Comparison of ENCODE assay signal across 9 mouse cellular contexts in genomic region chr11:116672595-116672994, GRCm38 (mm10). TPM values are rescaled to one million over a fixed set of nuclear protein-coding genes. Genes with fewer than 3 reads are reported as not detected.
A peak's percentile ranks its signal among the peaks of the same experiment; 100 is the strongest.
DNase-seq lines count a peak whose midpoint lies in the region; ATAC-seq and TF ChIP-seq lines count a peak whose summit lies in the region.
"Had no signal": no experiment of that assay in that cellular context is flagged by ENCODE, and none has a peak within 500 bp of the region (broad histone marks: within the 10 kb centered on the region; RNA-seq: fewer than 3 reads in every experiment).

No protein-coding gene starts in this region.

- H3K9me3 ChIP-seq in hindbrain, postnatal 0 days (ENCODE audit: low read length), result no peaks in the 10 kb centered on the region
- no peaks in the 10 kb centered on the region for H3K9me3 ChIP-seq in midbrain, postnatal 0 days (ENCODE audit: low read length)

- TF ChIP-seq CTCF in kidney, adult 2 months (conservative IDR thresholded peaks at IDR 0.05; ENCODE audit: insufficient read depth, insufficient read length, low read depth, low read length), result no peak
- no peak for TF ChIP-seq CTCF in hindbrain, postnatal 0 days (IDR thresholded peaks at IDR 0.05; ENCODE audit: low read depth)
- no peak for TF ChIP-seq CTCF in midbrain, postnatal 0 days (IDR thresholded peaks at IDR 0.05)

- no peak for TF ChIP-seq POLR2A in kidney, adult 2 months (IDR thresholded peaks at IDR 0.05; ENCODE audit: low read depth, low read length)

- H3K4me1 ChIP-seq in kidney, adult 2 months (ENCODE audit: control insufficient read depth, insufficient read depth, low read length), result peaks cover 39% of the 10 kb centered on the region
- H3K4me1 ChIP-seq in hindbrain, postnatal 0 days (ENCODE audit: insufficient read depth, low read length), result peaks cover 10% of the 10 kb centered on the region
- H3K4me1 ChIP-seq in midbrain, postnatal 0 days (ENCODE audit: insufficient read depth, low read length), result peaks cover 5% of the 10 kb centered on the region; the same call in 1 of the 2 replicates

- peak overlapping the region; percentile 88; the same call in 1 of the 2 replicates for H3K4me3 ChIP-seq in kidney, adult 2 months (ENCODE audit: insufficient read depth, low read depth, low read length)
- H3K4me3 ChIP-seq in hindbrain, postnatal 0 days (ENCODE audit: low read length), result peak overlapping the region; percentile 69
- H3K4me3 ChIP-seq in midbrain, postnatal 0 days (ENCODE audit: low read depth, low read length), result peak overlapping the region; percentile 73

- peak overlapping the region; percentile 97 for H3K4me2 ChIP-seq in hindbrain, postnatal 0 days (ENCODE audit: low read depth, low read length)
- H3K4me2 ChIP-seq in midbrain, postnatal 0 days (ENCODE audit: low read depth, low read length, poor library complexity, severe bottlenecking), result peak overlapping the region; percentile 87

- H3K27me3 ChIP-seq in kidney, adult 2 months (replicated peaks; ENCODE audit: control insufficient read depth, insufficient read depth, low read length), result no peaks in the 10 kb centered on the region
- H3K27me3 ChIP-seq in hindbrain, postnatal 0 days (ENCODE audit: insufficient read depth, low read length), result no peaks in the 10 kb centered on the region
- no peaks in the 10 kb centered on the region for H3K27me3 ChIP-seq in midbrain, postnatal 0 days (ENCODE audit: insufficient read depth, low read length)

- H3K9ac ChIP-seq in hindbrain, postnatal 0 days (replicated peaks; ENCODE audit: low read length), result peak overlapping the region; percentile 76
- peak overlapping the region; percentile 79 for H3K9ac ChIP-seq in midbrain, postnatal 0 days (replicated peaks; ENCODE audit: low read length, poor library complexity, severe bottlenecking)

- H3K36me3 ChIP-seq in kidney, adult 2 months (ENCODE audit: control insufficient read depth, insufficient read depth, low read length), result peaks cover 20% of the 10 kb centered on the region; the same call in 1 of the 2 replicates
- peaks cover 41% of the 10 kb centered on the region for H3K36me3 ChIP-seq in hindbrain, postnatal 0 days (ENCODE audit: insufficient read depth, low read length)
- peaks cover 31% of the 10 kb centered on the region for H3K36me3 ChIP-seq in midbrain, postnatal 0 days (ENCODE audit: insufficient read depth, low read length)

- WGBS in kidney, adult 2 months, result 13% methylated on average over 7 of the region's 7 CpGs
- 20% methylated on average over 7 of the region's 7 CpGs for WGBS in hindbrain, postnatal 0 days
- WGBS in midbrain, postnatal 0 days, result 19% methylated on average over 7 of the region's 7 CpGs

- ATAC-seq in hindbrain, postnatal 0 days, result no peak
- no peak for ATAC-seq in midbrain, postnatal 0 days (ENCODE audit: low FRiP score)

- H3K27ac ChIP-seq in kidney, adult 2 months (ENCODE audit: insufficient read depth, low read depth, low read length), result peak overlapping the region; percentile 97
- no peak overlapping the region; the same call in 1 of the 2 replicates for H3K27ac ChIP-seq in hindbrain, postnatal 0 days
- H3K27ac ChIP-seq in midbrain, postnatal 0 days (ENCODE audit: low read depth, low read length), result no peak overlapping the region

- DNase-seq in kidney, adult 2 months, result no peak
- DNase-seq in kidney, postnatal 36 days, result no peak
- peak; percentile 36 for DNase-seq in c-Kit-negative CD71-positive TER-119-positive erythroid progenitor cells, embryonic 14.5 days (ENCODE audit: low read depth, low spot score)
- DNase-seq in hindbrain, postnatal 0 days (ENCODE audit: low spot score), result no peak
- no peak for DNase-seq in midbrain, postnatal 0 days (ENCODE audit: low spot score)
- DNase-seq in thymus, postnatal 0 days (ENCODE audit: low spot score), result no peak
- DNase-seq in cerebellum, postnatal 4 days (ENCODE audit: low spot score in 2 of 2), result no peak
- DNase-seq in adrenal gland, postnatal 25 days, result no peak

RNA-seq across cellular contexts. Expression of gene Cygb, which starts 18.5 kb away (rescaled TPM):
- polyA plus RNA-seq in kidney, adult 2 months (2012; rRNA removed), result 16.2 and 21.0 TPM in 2 replicates
- 48.4 and 54.7 TPM in 2 replicates for total RNA-seq in hindbrain, postnatal 0 days (2014; rRNA removed)
- polyA plus RNA-seq in hindbrain, postnatal 0 days (2015; fragmentation: Nextera tagmentation; extraction: Ambion mirVana), result 46.0 and 48.1 TPM in 2 replicates
- total RNA-seq in midbrain, postnatal 0 days (2014; rRNA removed), result 38.7 and 44.2 TPM in 2 replicates
- polyA plus RNA-seq in midbrain, postnatal 0 days (2015; fragmentation: Nextera tagmentation; extraction: Ambion mirVana), result 40.5 and 43.5 TPM in 2 replicates
- polyA plus RNA-seq in thymus, postnatal 0 days (2015; fragmentation: Nextera tagmentation; extraction: Ambion mirVana), result 7.9 and 8.1 TPM in 2 replicates
- 18.7 and 25.4 TPM in 2 replicates for total RNA-seq in adrenal gland, postnatal 25 days (2021)

RNA-seq across cellular contexts. Expression of gene Prcd, which starts 19.3 kb away (rescaled TPM):
- polyA plus RNA-seq in kidney, adult 2 months (2012; rRNA removed), result 0.44 and 0.52 TPM in 2 replicates
- total RNA-seq in hindbrain, postnatal 0 days (2014; rRNA removed), result 1.2 and 1.3 TPM in 2 replicates
- 5.3 and 6.4 TPM in 2 replicates for polyA plus RNA-seq in hindbrain, postnatal 0 days (2015; fragmentation: Nextera tagmentation; extraction: Ambion mirVana)
- total RNA-seq in midbrain, postnatal 0 days (2014; rRNA removed), result 3.7 TPM in 1 of 2 replicates, not detected in the other
- polyA plus RNA-seq in midbrain, postnatal 0 days (2015; fragmentation: Nextera tagmentation; extraction: Ambion mirVana), result 4.8 and 6.0 TPM in 2 replicates
- 0.27 and 0.57 TPM in 2 replicates for polyA plus RNA-seq in thymus, postnatal 0 days (2015; fragmentation: Nextera tagmentation; extraction: Ambion mirVana)
- 9.2 and 13.0 TPM in 2 replicates for total RNA-seq in adrenal gland, postnatal 25 days (2021)
- total RNA-seq: neutrophil, adult 5-6 weeks had no signal

RNA-seq across cellular contexts. Expression of gene Rhbdf2, which starts 45.8 kb away (rescaled TPM):
- polyA plus RNA-seq in kidney, adult 2 months (2012; rRNA removed), result 18.0 and 19.1 TPM in 2 replicates
- total RNA-seq in hindbrain, postnatal 0 days (2014; rRNA removed), result 3.8 and 4.0 TPM in 2 replicates
- 1.1 and 1.6 TPM in 2 replicates for polyA plus RNA-seq in hindbrain, postnatal 0 days (2015; fragmentation: Nextera tagmentation; extraction: Ambion mirVana)
- total RNA-seq in midbrain, postnatal 0 days (2014; rRNA removed), result 3.4 and 4.5 TPM in 2 replicates
- polyA plus RNA-seq in midbrain, postnatal 0 days (2015; fragmentation: Nextera tagmentation; extraction: Ambion mirVana), result 1.0 TPM in 2 replicates
- 8.8 and 11.2 TPM in 2 replicates for polyA plus RNA-seq in thymus, postnatal 0 days (2015; fragmentation: Nextera tagmentation; extraction: Ambion mirVana)
- total RNA-seq in adrenal gland, postnatal 25 days (2021), result 17.7 and 24.6 TPM in 2 replicates
